Mouse (Mus musculus) spleen, embryonic (tissue): ENCODE measurements around the gene Rabgef1.

ENCODE experiments used
- CTCF ChIA-PET: fragments of 350-600 bp; sonication (Branson Sonifier 250); formaldehyde crosslinking; loops from one replicate; lab custom pipeline; 2022; lab: Charles Lee

Gene Rabgef1

GRCm38 (mm10) chr5:130263454-130263853 is 91.9 kb downstream of the Rabgef1 start:
- CTCF ChIA-PET: no interaction called here
